Mouse (Mus musculus) cerebellum, postnatal 4 days (tissue): ENCODE data around the gene Ppp4r1.

Experiments used
- DNase-seq, 2 experiments: peaks; one replicate each; pipeline ENCODE4 v3.0.0; 2022; ENCODE audit warnings: low spot score in 2 of 2, mixed read lengths in 1 of 2

Gene Ppp4r1

DNA sequence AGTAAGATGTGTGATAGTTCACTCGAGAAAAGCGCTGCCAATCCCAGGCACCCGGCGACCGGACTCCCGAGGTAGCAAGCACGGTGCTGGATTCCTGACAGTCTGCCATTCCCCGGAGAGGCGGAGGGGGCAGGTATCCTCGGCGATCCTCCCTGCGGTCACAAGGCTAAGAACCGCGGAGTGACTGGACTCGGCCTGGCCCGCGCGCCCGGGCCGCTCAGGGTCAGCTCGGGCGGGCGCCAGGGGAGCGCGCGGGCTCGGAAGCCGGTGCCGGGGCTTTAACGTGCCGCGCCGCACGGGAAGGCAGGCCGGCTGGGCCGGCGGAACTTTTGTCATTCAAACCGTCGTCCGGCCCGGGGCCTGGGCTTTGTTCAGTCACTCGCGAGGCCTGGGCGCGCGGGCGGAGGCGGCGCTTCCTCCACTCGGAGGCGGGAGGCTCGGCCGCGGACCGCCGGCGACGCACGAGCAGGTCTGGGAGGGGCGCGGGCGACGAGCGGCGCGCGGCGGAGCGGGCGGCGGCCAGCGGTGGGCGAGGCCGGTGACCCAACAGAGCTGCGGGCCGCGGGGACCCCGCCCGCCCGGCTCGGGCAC lies at the start of gene Ppp4r1:
Gene Ppp4r1 (plus strand): TSS at position 23 of the 591 bp plus-strand sequence.
- peak; percentile 60 to 84 for DNase-seq

DNA sequence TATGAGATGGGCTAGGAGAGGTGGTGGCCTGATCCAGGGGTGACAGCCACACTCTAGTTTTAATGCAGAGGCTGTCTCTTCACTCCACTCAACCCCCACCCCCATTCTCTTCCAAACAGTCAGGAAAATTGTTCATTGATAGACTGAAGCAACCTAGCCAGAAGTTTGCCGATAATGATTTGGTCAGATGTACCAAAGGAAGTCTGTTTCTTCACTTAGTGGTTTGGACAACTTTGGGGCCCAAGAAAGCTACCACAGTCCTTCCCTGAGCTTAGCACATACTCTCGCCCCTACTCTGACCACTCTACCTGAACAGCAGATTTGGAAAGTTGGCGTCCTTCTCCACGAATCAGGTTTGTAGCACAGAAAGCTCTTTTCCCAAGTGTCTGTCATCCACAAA lies 49.7 kb upstream of the Ppp4r1 start:
- DNase-seq = no peak

DNA sequence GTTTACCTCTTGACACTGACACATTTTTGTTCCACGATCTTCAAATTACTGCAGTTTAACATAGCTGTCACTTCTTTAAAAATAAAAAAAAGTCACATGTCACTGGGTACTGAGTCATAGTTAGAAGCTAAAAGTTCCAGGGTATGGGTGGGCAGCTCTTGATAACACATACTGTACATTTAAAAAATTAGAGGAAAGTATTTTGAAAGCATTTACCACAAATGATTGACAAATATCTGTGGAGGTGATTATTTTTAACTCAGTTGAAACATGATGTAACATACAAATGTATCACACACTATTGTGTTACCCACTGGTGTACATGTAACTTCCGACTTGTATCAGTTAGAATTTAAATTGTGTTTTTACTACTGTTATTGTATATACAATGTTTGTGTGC lies 47.3 kb upstream of the Ppp4r1 start:
- DNase-seq = no peak

DNA sequence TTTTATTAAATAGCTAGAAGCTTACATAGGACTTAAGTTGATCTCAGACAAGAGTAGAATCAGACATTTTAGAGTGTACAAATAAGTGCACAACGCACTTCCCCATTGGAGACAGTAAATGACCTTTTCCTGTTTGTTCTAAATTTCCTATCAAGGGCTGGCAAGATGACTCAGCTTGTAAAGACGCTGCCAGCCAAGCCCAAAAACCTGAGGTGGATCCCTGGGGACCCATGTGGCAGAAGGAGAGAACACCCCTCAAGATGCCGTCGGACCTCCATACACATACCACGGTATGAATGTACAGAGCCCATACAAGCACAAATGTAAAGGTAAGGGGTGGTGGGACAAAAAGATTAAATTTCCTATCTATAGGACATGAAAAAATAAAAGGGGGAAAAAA lies 45.2 kb upstream of the Ppp4r1 start:
- no peak for DNase-seq

DNA sequence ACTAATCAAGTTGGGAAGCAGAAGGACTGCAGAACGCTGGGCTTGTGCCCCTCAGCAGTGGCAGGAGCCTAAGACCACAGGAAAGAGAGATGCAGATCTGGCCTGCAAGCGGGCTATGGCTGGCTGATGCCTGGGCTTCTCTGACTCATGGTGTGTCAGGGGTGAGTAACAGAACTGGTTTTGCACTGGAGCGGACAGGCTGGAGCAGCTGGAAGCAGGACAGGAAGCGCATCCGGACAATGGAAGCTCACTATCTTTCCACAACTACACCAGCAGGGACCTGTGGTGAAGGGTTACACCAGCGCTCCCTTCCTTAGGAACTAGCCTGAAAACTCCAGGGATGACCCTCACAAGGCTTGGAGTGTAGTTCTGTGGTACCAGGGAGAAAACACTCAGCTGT lies 44.8 kb upstream of the Ppp4r1 start:
- no peak for DNase-seq

DNA sequence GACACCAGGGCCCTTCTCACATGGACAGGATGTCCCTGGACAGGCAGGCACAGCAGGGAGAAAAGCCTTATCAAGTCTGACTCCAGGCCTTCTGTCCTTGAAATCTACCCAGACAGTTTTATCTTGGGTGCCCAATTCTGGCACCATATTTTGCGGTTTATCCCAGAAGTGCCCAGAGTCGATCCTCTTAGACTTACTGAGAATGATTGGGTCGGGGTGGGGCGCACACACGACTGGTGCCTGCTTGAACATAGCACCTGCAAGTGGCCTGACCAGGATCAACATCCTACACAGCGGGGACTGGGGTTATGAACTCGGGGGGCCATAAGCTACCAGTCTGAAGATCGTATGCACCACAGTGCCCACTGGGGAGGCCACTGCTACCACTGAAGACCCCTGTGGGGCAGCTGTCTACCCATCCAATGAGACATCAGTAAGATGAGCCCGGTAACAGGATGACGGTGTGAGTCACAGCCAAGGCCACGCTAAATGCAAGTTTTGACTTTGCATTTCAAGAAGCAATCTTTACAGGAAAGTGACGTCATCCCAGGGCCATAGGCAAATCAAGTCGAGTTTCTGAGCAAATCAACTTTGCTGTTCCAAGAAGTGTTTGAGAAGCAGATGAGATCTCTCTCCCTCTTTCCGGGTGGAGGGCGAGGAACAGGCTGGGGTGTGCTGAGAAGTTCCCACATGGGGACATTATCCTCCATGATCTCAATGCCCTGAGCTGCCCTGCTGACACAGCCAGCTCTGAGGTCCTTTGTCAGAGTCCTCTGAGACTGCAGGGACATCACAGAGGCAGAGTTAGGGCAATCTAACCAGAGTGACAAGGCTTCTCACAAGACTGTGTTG lies 42.3 kb upstream of the Ppp4r1 start:
- DNase-seq = no peak

DNA sequence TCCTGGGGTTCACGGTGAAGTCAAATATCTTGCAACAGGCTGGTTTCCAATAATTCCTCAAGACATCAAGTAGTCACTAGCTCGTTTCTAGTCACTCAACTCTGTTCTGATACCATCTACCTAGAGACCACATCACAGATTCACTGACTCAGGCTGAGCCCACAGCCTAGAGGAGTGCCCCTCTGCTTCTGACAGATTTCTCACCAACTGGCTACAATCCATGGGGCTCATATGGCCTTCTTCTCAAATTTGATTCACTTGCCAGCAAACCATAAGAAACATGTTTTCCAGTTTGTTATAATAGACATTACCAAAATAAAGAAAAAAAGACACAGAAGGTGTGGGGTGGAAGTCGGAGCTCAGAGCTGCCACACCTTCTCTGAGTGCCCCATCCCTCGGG lies 40.8 kb upstream of the Ppp4r1 start:
- DNase-seq = no peak

DNA sequence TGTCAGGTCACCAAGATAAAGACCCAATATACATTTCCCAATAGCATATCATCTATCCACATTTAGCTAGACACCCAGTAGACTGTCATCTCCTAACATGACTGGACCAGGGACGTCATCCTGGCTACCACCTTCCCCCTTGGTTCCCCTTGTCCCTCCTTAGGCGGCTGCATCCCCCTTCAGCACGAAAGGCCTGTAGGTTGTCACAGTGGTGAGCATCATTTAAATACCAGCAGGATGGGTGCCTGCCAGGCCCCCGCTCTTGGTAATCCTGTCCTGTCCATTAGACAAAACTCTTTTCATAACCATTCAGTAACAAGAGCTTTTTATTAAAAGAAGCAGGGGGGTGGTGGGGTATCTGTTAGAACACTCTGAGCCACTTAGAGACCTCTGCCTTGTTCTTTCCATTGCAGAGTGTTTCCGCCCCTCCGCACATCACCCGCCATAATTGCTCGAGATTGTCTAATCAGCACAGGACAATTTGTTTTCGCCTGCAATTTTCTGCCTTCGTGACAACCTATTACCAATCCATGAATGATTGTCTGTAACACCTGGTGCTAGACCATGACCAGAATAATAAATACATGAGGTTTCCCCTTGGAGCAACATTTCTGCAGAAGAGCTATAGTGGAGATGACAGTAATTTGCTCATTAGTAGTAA lies 40.0 kb upstream of the Ppp4r1 start:
- no peak for DNase-seq

DNA sequence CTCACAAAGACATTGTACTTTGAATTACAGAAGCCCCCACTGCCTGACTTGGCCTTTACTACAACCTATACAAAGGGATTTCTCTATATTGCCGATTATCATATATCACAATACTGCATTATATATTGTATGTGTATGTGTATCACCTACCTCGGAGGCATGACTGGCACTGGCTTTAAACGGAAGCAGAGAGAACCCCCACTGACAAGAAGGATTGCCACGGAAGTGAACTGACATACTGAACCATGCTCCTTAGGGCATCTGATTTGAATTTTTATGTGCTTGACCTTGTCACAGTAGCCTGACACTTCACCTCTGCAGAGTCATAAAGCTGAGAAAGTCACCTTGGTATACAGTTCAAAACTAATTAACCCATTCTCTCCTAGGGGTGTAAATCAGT lies 39.4 kb upstream of the Ppp4r1 start:
- no peak for DNase-seq

DNA sequence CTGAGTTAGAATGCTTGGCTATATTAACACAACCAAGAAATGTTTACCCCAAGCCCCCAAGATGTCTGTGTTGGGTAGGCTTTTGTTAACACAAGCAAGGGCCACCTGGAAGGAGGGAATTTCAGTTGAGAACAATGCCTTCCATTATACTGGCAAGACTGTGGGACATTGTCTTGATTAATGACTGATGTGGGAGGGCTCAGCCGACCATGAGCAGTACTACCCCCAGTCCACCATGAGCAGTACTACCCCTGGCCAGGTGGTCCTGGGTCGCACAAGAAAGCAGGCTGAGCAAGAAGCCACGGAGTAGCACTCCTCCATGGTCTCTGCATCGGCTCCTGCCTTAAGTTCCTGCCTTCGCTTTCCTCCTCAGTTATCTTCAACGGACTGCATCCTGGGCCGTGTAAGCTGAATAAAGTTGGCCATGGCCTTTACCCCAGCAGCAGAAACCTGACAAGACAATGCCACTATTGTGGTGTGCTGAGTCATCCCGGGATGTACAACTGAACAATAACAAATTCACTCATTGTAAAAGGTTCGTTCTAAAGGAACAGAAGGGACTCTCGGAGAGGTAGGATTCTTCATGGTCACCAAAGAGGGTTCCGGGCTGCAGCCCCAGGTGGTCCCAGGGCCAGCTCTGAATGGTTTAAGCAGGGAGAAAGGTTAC lies 38.6 kb upstream of the Ppp4r1 start:
- no peak for DNase-seq

DNA sequence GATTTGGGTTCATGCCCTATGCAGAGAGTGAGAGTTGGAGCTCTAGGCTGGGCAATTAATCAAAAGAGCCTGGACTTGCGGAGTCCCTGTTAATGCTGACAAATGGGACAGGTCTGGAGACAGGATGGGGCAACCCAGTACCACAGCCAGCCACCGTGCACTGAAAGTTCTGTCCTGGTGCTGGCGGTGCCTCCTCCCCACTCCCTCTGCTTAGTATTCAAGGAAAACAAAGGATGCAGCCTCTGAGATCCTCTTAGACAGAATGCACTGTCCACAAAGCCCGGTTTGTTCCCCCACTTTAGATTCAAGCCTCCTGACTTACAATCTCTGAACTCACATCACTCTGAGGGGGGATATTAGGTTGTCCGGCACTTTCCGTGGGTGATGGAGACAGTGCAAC lies 36.1 kb upstream of the Ppp4r1 start:
- DNase-seq = no peak

DNA sequence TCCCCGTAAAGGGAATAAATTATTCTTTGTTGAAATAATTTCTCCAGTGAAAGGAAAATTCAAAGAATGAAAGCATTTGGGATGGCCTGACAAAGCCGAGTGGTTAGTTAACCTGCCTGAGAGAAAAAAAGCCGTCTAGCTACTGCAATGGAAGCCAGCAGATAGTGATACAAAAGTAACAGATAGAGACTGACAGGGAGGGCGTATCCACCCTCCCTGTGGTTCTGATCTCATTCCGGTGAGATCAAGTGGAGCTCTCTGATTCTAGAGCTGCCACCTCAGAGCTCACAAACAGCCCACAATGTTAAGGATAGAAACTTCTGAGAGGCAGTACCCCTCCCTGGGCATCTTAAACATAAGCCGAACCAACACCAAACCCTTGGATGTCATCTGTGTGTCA lies 33.4 kb upstream of the Ppp4r1 start:
- no peak for DNase-seq

DNA sequence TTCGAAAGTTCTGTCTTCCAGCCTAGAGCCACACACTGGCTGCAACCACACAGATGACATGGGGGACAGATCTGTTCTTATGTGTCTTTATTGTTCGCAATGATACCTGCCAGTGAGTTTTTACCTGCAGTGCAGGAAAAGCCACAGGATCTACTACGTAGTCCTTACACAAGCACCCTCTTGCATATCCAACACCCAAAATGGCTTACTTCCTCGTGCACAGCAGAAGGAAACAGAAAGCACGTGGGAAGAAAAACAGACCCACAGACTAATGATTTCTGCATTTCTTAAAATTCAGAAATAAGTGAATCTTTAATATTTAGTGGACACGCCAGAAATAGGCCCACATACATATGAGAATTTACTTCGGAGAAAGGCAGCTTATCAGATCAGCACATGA lies 32.6 kb upstream of the Ppp4r1 start:
- no peak for DNase-seq

DNA sequence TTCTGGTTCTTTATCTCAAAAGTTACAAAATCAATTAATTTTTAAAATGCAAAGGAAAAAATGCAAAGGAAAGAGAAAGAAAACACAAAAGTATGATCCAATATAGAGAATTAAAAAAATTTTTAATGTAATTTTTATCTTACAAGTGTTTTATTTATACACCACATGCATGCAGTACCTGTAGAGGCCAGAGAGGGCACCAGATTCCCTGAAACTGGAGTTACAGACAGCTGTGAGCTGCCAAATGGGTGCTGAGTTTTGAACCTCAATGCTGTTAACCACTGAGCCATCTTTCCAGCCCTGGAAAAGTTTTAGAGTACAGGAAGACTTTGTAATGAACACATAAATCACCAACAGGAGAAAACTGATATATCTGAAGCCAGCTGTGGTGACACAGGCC lies 32.1 kb upstream of the Ppp4r1 start:
- DNase-seq = no peak

DNA sequence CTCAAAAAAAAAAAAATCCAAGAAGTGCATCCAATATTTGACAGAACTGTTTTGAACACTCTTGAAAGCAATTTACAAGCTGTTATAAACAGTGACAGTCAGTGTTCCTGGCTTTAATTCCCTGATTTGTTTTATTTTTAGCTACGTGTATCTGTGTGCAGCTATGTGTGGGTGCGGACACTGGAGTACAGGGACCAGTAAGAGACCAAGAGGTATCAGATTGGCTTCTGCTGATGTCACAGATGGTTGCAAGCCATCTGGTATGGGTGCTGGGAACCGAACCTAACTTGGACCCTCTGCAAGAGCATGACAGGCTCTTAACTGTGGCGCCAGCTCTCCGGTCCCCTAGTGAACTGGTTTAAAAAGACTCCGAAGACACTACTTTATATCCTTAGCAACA lies 29.2 kb upstream of the Ppp4r1 start:
- no peak for DNase-seq

DNA sequence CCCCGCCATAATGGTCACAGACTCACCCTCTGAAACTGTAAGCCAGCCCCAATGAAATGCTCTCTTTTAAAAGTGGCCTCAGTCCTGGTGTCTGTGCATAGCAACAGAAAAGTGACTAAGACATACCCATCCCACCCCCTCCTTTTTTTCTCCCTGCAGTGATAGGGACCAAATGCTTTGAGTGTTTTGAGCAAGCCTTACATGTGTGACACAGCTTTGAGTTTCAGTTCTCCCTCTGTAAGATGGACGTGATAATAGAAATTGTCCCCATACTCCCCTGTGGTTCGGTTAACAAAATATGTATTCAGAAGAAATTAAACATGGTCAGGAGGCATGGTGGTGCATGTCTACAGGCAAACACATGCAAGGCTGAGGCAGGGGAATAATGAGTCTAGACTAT lies 26.5 kb upstream of the Ppp4r1 start:
- no peak for DNase-seq

DNA sequence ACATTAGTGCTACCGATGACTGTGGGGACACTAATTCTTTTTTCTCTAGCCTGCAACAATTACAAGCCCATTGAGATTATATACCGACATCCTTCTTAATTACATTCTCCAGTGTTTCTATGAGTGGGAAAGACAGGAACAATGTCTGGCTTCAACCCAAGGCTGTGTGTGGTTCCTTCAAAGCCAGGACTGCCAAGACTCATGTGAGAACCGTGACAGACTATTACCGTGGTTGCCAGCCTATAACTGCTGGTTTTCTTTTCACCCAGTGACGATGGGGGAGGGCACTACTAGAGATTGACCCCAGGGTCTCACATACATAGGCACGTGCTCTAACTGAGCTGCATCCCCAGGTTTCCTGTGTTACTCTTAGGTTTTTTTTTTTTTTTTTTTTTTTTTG lies 25.2 kb upstream of the Ppp4r1 start:
- no peak for DNase-seq

DNA sequence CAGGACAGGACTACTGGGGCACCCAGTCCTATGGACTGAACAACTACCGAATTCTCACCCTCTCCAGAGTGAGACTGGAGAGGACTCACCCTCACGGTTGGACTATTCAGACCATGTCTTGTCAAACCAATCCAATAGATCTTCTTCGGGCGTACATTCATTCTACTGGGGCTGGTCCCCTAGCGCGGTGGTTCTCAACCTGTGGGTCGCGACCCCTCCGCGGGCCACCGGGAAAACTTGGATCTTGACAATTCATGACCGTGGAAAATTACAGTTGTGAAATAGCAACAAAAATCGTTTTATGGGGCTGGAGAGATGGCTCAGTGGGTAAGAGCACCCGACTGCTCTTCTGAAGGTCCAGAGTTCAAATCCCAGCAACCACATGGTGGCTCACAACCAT lies 19.2 kb upstream of the Ppp4r1 start:
- no peak for DNase-seq

DNA sequence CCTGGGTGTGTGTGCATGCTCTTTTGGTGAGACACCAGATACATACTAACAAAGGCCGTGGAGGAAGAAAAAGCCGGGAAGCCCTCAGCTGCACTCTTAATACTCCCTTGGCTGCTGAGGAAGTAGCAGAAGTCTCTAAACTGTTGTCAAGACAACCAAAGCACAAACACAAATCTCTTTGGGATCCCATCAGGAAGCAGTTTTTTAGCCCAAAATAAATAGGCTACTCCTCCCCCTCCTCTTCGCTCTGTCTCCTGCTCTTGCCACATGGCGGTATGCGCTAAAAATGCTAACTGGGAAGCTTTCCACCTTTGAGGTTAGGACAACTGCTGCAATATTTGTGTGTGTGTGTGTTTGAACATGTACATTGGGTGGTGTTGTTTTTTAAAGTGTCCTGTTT lies 13.9 kb upstream of the Ppp4r1 start:
- DNase-seq = no peak

DNA sequence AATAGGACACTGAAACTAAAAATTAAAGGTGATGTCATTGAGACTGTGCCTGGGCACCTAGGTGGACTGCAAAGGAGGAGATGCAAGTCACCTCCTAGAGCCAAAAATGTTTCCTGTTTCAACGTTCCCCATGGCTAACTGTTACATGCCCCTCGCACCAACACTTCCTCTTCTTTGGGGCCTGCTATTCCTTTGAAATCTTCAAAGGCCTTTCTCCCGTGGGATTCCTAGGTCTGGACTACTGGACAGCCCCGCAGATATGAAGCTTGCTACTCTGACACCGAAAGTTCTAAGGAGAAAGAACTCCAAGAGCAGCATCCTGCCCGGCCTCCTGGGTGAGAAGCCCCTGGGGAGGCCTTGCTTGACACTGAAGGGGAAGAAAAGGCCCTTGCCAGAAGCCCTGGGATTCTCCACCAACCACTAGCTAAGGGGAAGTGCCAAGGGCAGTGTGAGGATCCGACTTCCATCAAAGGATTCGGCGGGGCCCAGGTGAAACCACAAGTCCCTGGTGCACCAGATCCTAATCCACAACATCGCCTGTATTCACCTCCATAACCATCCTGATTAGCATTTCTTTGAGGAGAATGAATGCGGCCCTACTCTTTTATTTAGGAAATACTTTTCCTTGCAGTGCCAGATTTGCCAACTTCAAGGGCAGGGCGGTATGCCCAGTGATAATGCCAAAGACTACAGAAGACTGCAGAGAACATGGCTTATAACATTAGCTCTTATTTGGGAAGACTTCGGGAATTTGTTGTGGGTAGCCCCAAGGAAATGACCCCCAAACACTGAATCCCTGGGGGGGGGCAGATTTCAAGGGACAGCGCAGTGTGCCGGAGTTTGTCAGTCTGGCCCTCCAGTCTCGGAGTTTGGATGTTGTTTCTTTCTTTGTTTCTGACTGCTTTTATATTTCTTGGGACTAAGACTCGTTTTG lies 11.1 kb upstream of the Ppp4r1 start:
- DNase-seq = no peak
